Mouse (Mus musculus) bone marrow macrophage, adult 2 months (primary cell): ENCODE data around the gene Fam234b.

Experiments used
- CTCF ChIP-seq: IDR thresholded peaks from 2 replicates; pipeline ENCODE4 v1.5.1; 2012; ENCODE audit warnings: low read depth, mild to moderate bottlenecking, low read length, moderate library complexity
- POLR2A ChIP-seq: IDR thresholded peaks from 2 replicates; pipeline ENCODE4 v1.6.1; 2012; ENCODE audit warnings: mild to moderate bottlenecking, low read depth, low read length, borderline replicate concordance

GRCm38 (mm10) chr6:135251849-135252727 is 54.3 kb downstream of the Fam234b start:
- TF ChIP-seq POLR2A (no peak), CTCF (no peak)
